9 mouse cellular contexts compared by ENCODE assay signal in genomic region chr15:86005691-86006525, GRCm38 (mm10). TPM values are rescaled to one million over a fixed set of nuclear protein-coding genes. Genes with fewer than 3 reads are reported as not detected.
A peak's percentile ranks its signal among the peaks of the same experiment; 100 is the strongest.
DNase-seq lines count a peak whose midpoint lies in the region; ATAC-seq lines count a peak whose summit lies in the region.
"Had no signal": no experiment of that assay in that cellular context is flagged by ENCODE, and none has a peak within 500 bp of the region (broad histone marks: within the 10 kb centered on the region; RNA-seq: fewer than 3 reads in every experiment).

No protein-coding gene starts in this region.

- WGBS in kidney, embryonic 16.5 days: 30% methylated on average over 11 of the region's 11 CpGs
- WGBS in forebrain, embryonic 13.5 days: 10% methylated on average over 11 of the region's 11 CpGs
- 11% methylated on average over 11 of the region's 11 CpGs for WGBS in hindbrain, embryonic 12.5 days

- H3K27ac ChIP-seq in kidney, embryonic 16.5 days (ENCODE audit: low read length): peak overlapping the region; percentile 51
- peak overlapping the region; percentile 83 for H3K27ac ChIP-seq in forebrain, embryonic 13.5 days
- H3K27ac ChIP-seq in hindbrain, embryonic 12.5 days: peak overlapping the region; percentile 78
- H3K27ac ChIP-seq: limb, embryonic 13.5 days had no signal

- no peaks in the 10 kb centered on the region for H3K36me3 ChIP-seq in kidney, embryonic 16.5 days (ENCODE audit: insufficient read depth, low read length)
- no peaks in the 10 kb centered on the region for H3K36me3 ChIP-seq in forebrain, embryonic 13.5 days (ENCODE audit: poor library complexity, severe bottlenecking)
- H3K36me3 ChIP-seq in hindbrain, embryonic 12.5 days: no peaks in the 10 kb centered on the region
- H3K36me3 ChIP-seq: limb, embryonic 13.5 days had no signal

- no peak overlapping the region for H3K9ac ChIP-seq in kidney, embryonic 16.5 days (replicated peaks; ENCODE audit: low read length)
- H3K9ac ChIP-seq in forebrain, embryonic 13.5 days: no peak overlapping the region; the same call in 1 of the 2 replicates
- H3K9ac ChIP-seq in hindbrain, embryonic 12.5 days: no peak overlapping the region
- H3K9ac ChIP-seq: limb, embryonic 13.5 days had no signal

- H3K4me1 ChIP-seq in kidney, embryonic 16.5 days (ENCODE audit: insufficient read depth, low read length): peaks cover 44% of the 10 kb centered on the region
- peaks cover 70% of the 10 kb centered on the region for H3K4me1 ChIP-seq in forebrain, embryonic 13.5 days
- peaks cover 40% of the 10 kb centered on the region for H3K4me1 ChIP-seq in hindbrain, embryonic 12.5 days

- H3K9me3 ChIP-seq in kidney, embryonic 16.5 days (ENCODE audit: low read length): no peaks in the 10 kb centered on the region
- H3K9me3 ChIP-seq in forebrain, embryonic 13.5 days (replicated peaks): no peaks in the 10 kb centered on the region
- no peaks in the 10 kb centered on the region for H3K9me3 ChIP-seq in hindbrain, embryonic 12.5 days (replicated peaks)
- H3K9me3 ChIP-seq: limb, embryonic 13.5 days had no signal

- DNase-seq in kidney, adult 18-20 months: no peak
- peak; percentile 80 for DNase-seq in retina, postnatal 1 day
- DNase-seq in right cerebral cortex, postnatal 14 days: no peak
- no peak for DNase-seq in left cerebral cortex, adult 9 months (ENCODE audit: low spot score in 2 of 2)
- no peak for DNase-seq in kidney, adult 11 months

- H3K4me3 ChIP-seq in kidney, embryonic 16.5 days (ENCODE audit: low read length): no peak overlapping the region
- H3K4me3 ChIP-seq in forebrain, embryonic 13.5 days: no peak overlapping the region
- no peak overlapping the region for H3K4me3 ChIP-seq in hindbrain, embryonic 12.5 days
- H3K4me3 ChIP-seq: limb, embryonic 13.5 days had no signal

- H3K27me3 ChIP-seq in kidney, embryonic 16.5 days (ENCODE audit: insufficient read depth, low read length): no peaks in the 10 kb centered on the region
- H3K27me3 ChIP-seq in forebrain, embryonic 13.5 days: no peaks in the 10 kb centered on the region
- peaks cover 7% of the 10 kb centered on the region; the same call in 1 of the 2 replicates for H3K27me3 ChIP-seq in hindbrain, embryonic 12.5 days
- H3K27me3 ChIP-seq: limb, embryonic 13.5 days had no signal

- H3K4me2 ChIP-seq in kidney, embryonic 16.5 days (replicated peaks; ENCODE audit: low read depth, low read length): no peak overlapping the region
- peak overlapping the region; percentile 45 for H3K4me2 ChIP-seq in forebrain, embryonic 13.5 days
- peak overlapping the region; percentile 28 for H3K4me2 ChIP-seq in hindbrain, embryonic 12.5 days (replicated peaks)
- H3K4me2 ChIP-seq: limb, embryonic 13.5 days had no signal

- ATAC-seq in kidney, embryonic 16.5 days (ENCODE audit: low FRiP score, low TSS enrichment): no peak
- peak; percentile 50 for ATAC-seq in forebrain, embryonic 13.5 days
- peak; percentile 76 for ATAC-seq in hindbrain, embryonic 12.5 days (ENCODE audit: low FRiP score)

RNA-seq across cellular contexts. Expression of gene Celsr1, which starts 27.7 kb away (rescaled TPM):
- 3.5 and 3.9 TPM in 2 replicates for polyA plus RNA-seq in kidney, embryonic 16.5 days (2015; fragmentation: Nextera tagmentation; extraction: Ambion mirVana)
- polyA plus RNA-seq in forebrain, embryonic 13.5 days (2015; fragmentation: Nextera tagmentation; extraction: Ambion mirVana): 6.6 and 7.1 TPM in 2 replicates
- polyA plus RNA-seq in hindbrain, embryonic 12.5 days (2016; fragmentation: Nextera tagmentation; extraction: Ambion mirVana): 3.4 and 4.3 TPM in 2 replicates

RNA-seq across cellular contexts. Expression of gene Gramd4, which starts 51.6 kb away (rescaled TPM):
- 12.1 and 14.9 TPM in 2 replicates for polyA plus RNA-seq in kidney, embryonic 16.5 days (2015; fragmentation: Nextera tagmentation; extraction: Ambion mirVana)
- 30.1 and 31.6 TPM in 2 replicates for polyA plus RNA-seq in forebrain, embryonic 13.5 days (2015; fragmentation: Nextera tagmentation; extraction: Ambion mirVana)
- 32.5 and 35.2 TPM in 2 replicates for polyA plus RNA-seq in hindbrain, embryonic 12.5 days (2016; fragmentation: Nextera tagmentation; extraction: Ambion mirVana)
